ENCODE assay signal across 25 mouse cellular contexts in genomic region chr2:31505472-31505871, GRCm38 (mm10). TPM values are rescaled to one million over a fixed set of nuclear protein-coding genes. Genes with fewer than 3 reads are reported as not detected.
A peak's percentile ranks its signal among the peaks of the same experiment; 100 is the strongest.
DNase-seq lines count a peak whose midpoint lies in the region; ATAC-seq and TF ChIP-seq lines count a peak whose summit lies in the region.
"Had no signal": no experiment of that assay in that cellular context is flagged by ENCODE, and none has a peak within 500 bp of the region (broad histone marks: within the 10 kb centered on the region; RNA-seq: fewer than 3 reads in every experiment).

No protein-coding gene starts in this region.

- ATAC-seq in intestine, embryonic 14.5 days (replicated peaks; ENCODE audit: low FRiP score, low TSS enrichment, low read depth): no peak
- no peak for ATAC-seq in intestine, postnatal 0 days
- no peak for ATAC-seq in midbrain, embryonic 15.5 days (replicated peaks)
- 0 out of 2 replicates have a peak, but pooled peaks have one; percentile 17 for ATAC-seq in forebrain, embryonic 12.5 days (ENCODE audit: low FRiP score)
- peak; percentile 70 for ATAC-seq in forebrain, postnatal 0 days
- ATAC-seq: Patski had no signal

- peak overlapping the region; percentile 8; the same call in 1 of the 2 replicates for H3K4me2 ChIP-seq in intestine, embryonic 14.5 days (ENCODE audit: low read length)
- no peak overlapping the region for H3K4me2 ChIP-seq in intestine, postnatal 0 days (replicated peaks; ENCODE audit: low read depth)
- H3K4me2 ChIP-seq in midbrain, embryonic 15.5 days: no peak overlapping the region
- no peak overlapping the region for H3K4me2 ChIP-seq in forebrain, embryonic 12.5 days
- H3K4me2 ChIP-seq in forebrain, postnatal 0 days (ENCODE audit: low read depth): no peak overlapping the region
- H3K4me2 ChIP-seq: embryonic facial prominence, embryonic 15.5 days; heart, embryonic 11.5 days; hindbrain, embryonic 13.5 days; midbrain, embryonic 12.5 days had no signal

- no peaks in the 10 kb centered on the region for H3K36me3 ChIP-seq in intestine, embryonic 14.5 days (ENCODE audit: control insufficient read depth, insufficient read depth, low read length)
- peaks cover 49% of the 10 kb centered on the region for H3K36me3 ChIP-seq in intestine, postnatal 0 days (ENCODE audit: control insufficient read depth, insufficient read depth)
- H3K36me3 ChIP-seq in midbrain, embryonic 15.5 days (replicated peaks): no peaks in the 10 kb centered on the region
- H3K36me3 ChIP-seq in midbrain, embryonic 10.5 days: no peaks in the 10 kb centered on the region
- no peaks in the 10 kb centered on the region for H3K36me3 ChIP-seq in forebrain, embryonic 12.5 days (replicated peaks)
- H3K36me3 ChIP-seq in forebrain, postnatal 0 days (ENCODE audit: insufficient read depth): no peaks in the 10 kb centered on the region
- H3K36me3 ChIP-seq: embryonic facial prominence, embryonic 15.5 days; hindbrain, embryonic 13.5 days; midbrain, embryonic 12.5 days had no signal

- peaks cover 5% of the 10 kb centered on the region; the same call in 1 of the 2 replicates for H3K4me1 ChIP-seq in intestine, embryonic 14.5 days (replicated peaks; ENCODE audit: control insufficient read depth, insufficient read depth, low read length)
- H3K4me1 ChIP-seq in intestine, postnatal 0 days (replicated peaks; ENCODE audit: control insufficient read depth, insufficient read depth, low read length): no peaks in the 10 kb centered on the region; the same call in 1 of the 2 replicates
- peaks cover 16% of the 10 kb centered on the region for H3K4me1 ChIP-seq in midbrain, embryonic 15.5 days
- peaks cover 49% of the 10 kb centered on the region for H3K4me1 ChIP-seq in midbrain, embryonic 10.5 days
- peaks cover 51% of the 10 kb centered on the region for H3K4me1 ChIP-seq in forebrain, embryonic 12.5 days
- peaks cover 8% of the 10 kb centered on the region for H3K4me1 ChIP-seq in forebrain, postnatal 0 days (ENCODE audit: insufficient read depth)

- no peak overlapping the region for H3K4me3 ChIP-seq in intestine, embryonic 14.5 days (ENCODE audit: low read depth, low read length)
- H3K4me3 ChIP-seq in intestine, postnatal 0 days (ENCODE audit: low read depth, low read length): no peak overlapping the region
- H3K4me3 ChIP-seq in midbrain, embryonic 15.5 days: no peak overlapping the region
- no peak overlapping the region for H3K4me3 ChIP-seq in midbrain, embryonic 10.5 days
- no peak overlapping the region for H3K4me3 ChIP-seq in forebrain, embryonic 12.5 days (replicated peaks)
- H3K4me3 ChIP-seq in forebrain, postnatal 0 days (ENCODE audit: low read depth, low read length): no peak overlapping the region
- H3K4me3 ChIP-seq: embryonic facial prominence, embryonic 15.5 days; hindbrain, embryonic 13.5 days; layer of hippocampus, adult 2 months; left cerebral cortex, adult 2 months; midbrain, embryonic 12.5 days had no signal

- H3K9me3 ChIP-seq in intestine, embryonic 14.5 days (ENCODE audit: control insufficient read depth, low read length): no peaks in the 10 kb centered on the region
- H3K9me3 ChIP-seq in intestine, postnatal 0 days (ENCODE audit: control insufficient read depth): no peaks in the 10 kb centered on the region
- H3K9me3 ChIP-seq in midbrain, embryonic 15.5 days: no peaks in the 10 kb centered on the region
- no peaks in the 10 kb centered on the region for H3K9me3 ChIP-seq in midbrain, embryonic 10.5 days (replicated peaks)
- H3K9me3 ChIP-seq in forebrain, embryonic 12.5 days: no peaks in the 10 kb centered on the region
- no peaks in the 10 kb centered on the region for H3K9me3 ChIP-seq in forebrain, postnatal 0 days (ENCODE audit: low read length)
- H3K9me3 ChIP-seq: embryonic facial prominence, embryonic 15.5 days; hindbrain, embryonic 13.5 days; midbrain, embryonic 12.5 days had no signal

- no peak for DNase-seq in intestine, embryonic 14.5 days (ENCODE audit: low spot score)
- no peak for DNase-seq in midbrain, embryonic 10.5 days (ENCODE audit: low spot score)
- DNase-seq in forebrain, postnatal 0 days: peak; percentile 48
- no peak for DNase-seq in thymus, postnatal 0 days (ENCODE audit: low spot score)
- DNase-seq: adrenal gland, postnatal 10 days; cerebellum, adult 11-12 months; cerebellum, postnatal 10 days; gastrocnemius, postnatal 36 days; heart, adult 18-20 months; heart, postnatal 4 days; kidney, adult 18-20 months; kidney, postnatal 36 days; left cerebral cortex, postnatal 4 days; lung, adult 2 months had no signal

- TF ChIP-seq CTCF in intestine, postnatal 0 days (IDR thresholded peaks at IDR 0.05; ENCODE audit: low read depth): no peak
- TF ChIP-seq CTCF in forebrain, postnatal 0 days (IDR thresholded peaks at IDR 0.05; ENCODE audit: low read depth): no peak

- no peak overlapping the region for H3K9ac ChIP-seq in intestine, embryonic 14.5 days (ENCODE audit: low read length)
- no peak overlapping the region for H3K9ac ChIP-seq in intestine, postnatal 0 days (ENCODE audit: low read depth, low read length)
- no peak overlapping the region for H3K9ac ChIP-seq in midbrain, embryonic 15.5 days
- no peak overlapping the region for H3K9ac ChIP-seq in forebrain, embryonic 12.5 days
- no peak overlapping the region for H3K9ac ChIP-seq in forebrain, postnatal 0 days
- H3K9ac ChIP-seq: embryonic facial prominence, embryonic 15.5 days; hindbrain, embryonic 13.5 days; liver, embryonic 14.5 days; midbrain, embryonic 12.5 days had no signal

- no peak overlapping the region for H3K27ac ChIP-seq in intestine, embryonic 14.5 days (ENCODE audit: low read depth)
- H3K27ac ChIP-seq in intestine, postnatal 0 days (ENCODE audit: low read depth, low read length): no peak overlapping the region
- 0 out of 2 replicates have a peak overlapping the region, but pooled peaks have one; percentile 5 for H3K27ac ChIP-seq in midbrain, embryonic 15.5 days
- no peak overlapping the region for H3K27ac ChIP-seq in midbrain, embryonic 10.5 days (replicated peaks)
- 0 out of 2 replicates have a peak overlapping the region, but pooled peaks have one; percentile 9 for H3K27ac ChIP-seq in forebrain, embryonic 12.5 days
- no peak overlapping the region for H3K27ac ChIP-seq in forebrain, postnatal 0 days (ENCODE audit: low read depth, low read length)
- H3K27ac ChIP-seq: embryonic facial prominence, embryonic 15.5 days; hindbrain, embryonic 13.5 days; layer of hippocampus, adult 2 months; left cerebral cortex, adult 2 months; liver, embryonic 14.5 days; midbrain, embryonic 12.5 days had no signal

- 49% methylated on average over 11 of the region's 11 CpGs for WGBS in intestine, embryonic 14.5 days
- WGBS in intestine, postnatal 0 days: 68% methylated on average over 11 of the region's 11 CpGs
- WGBS in midbrain, embryonic 15.5 days: 28% methylated on average over 11 of the region's 11 CpGs
- 68% methylated on average over 11 of the region's 11 CpGs for WGBS in midbrain, embryonic 10.5 days
- WGBS in forebrain, embryonic 12.5 days: 44% methylated on average over 11 of the region's 11 CpGs
- 17% methylated on average over 11 of the region's 11 CpGs for WGBS in forebrain, postnatal 0 days

- no peaks in the 10 kb centered on the region for H3K27me3 ChIP-seq in intestine, embryonic 14.5 days (replicated peaks; ENCODE audit: control insufficient read depth, insufficient read depth, low read length)
- no peaks in the 10 kb centered on the region for H3K27me3 ChIP-seq in intestine, postnatal 0 days (replicated peaks; ENCODE audit: control insufficient read depth, insufficient read depth, low read length)
- H3K27me3 ChIP-seq in midbrain, embryonic 15.5 days (replicated peaks): peaks cover 42% of the 10 kb centered on the region
- peaks cover 99% of the 10 kb centered on the region for H3K27me3 ChIP-seq in midbrain, embryonic 10.5 days (ENCODE audit: low read depth, poor library complexity, severe bottlenecking)
- peaks cover 95% of the 10 kb centered on the region for H3K27me3 ChIP-seq in forebrain, embryonic 12.5 days
- peaks cover 19% of the 10 kb centered on the region for H3K27me3 ChIP-seq in forebrain, postnatal 0 days (ENCODE audit: insufficient read depth, low read length)
- H3K27me3 ChIP-seq: embryonic facial prominence, embryonic 15.5 days had no signal

RNA-seq across cellular contexts. Expression of gene Ass1, which starts 35.5 kb away (rescaled TPM):
- 64.6 and 72.8 TPM in 2 replicates for polyA plus RNA-seq in intestine, embryonic 14.5 days (2014; fragmentation: Nextera tagmentation; extraction: Ambion mirVana)
- polyA plus RNA-seq in intestine, postnatal 0 days (2015; fragmentation: Nextera tagmentation; extraction: Ambion mirVana): 492 and 545 TPM in 2 replicates
- polyA plus RNA-seq in midbrain, embryonic 15.5 days (2015; fragmentation: Nextera tagmentation; extraction: Ambion mirVana): 7.6 and 9.4 TPM in 2 replicates
- polyA plus RNA-seq in midbrain, embryonic 10.5 days (2016; fragmentation: Nextera tagmentation; extraction: Ambion mirVana): 11.4 and 13.3 TPM in 2 replicates
- 4.0 and 4.9 TPM in 2 replicates for polyA plus RNA-seq in forebrain, embryonic 12.5 days (2016; fragmentation: Nextera tagmentation; extraction: Ambion mirVana)
- total RNA-seq in forebrain, postnatal 0 days (2014; rRNA removed): 16.2 and 18.0 TPM in 2 replicates
- 11.8 and 17.9 TPM in 2 replicates for polyA plus RNA-seq in forebrain, postnatal 0 days (2015; fragmentation: Nextera tagmentation; extraction: Ambion mirVana)
- 23.9 and 24.1 TPM in 2 replicates for polyA plus RNA-seq in thymus, postnatal 0 days (2015; fragmentation: Nextera tagmentation; extraction: Ambion mirVana)

Comparison
In these comparisons a context has a peak if more than half of its experiments do, and no peak if none do; other contexts are left out.
1. H3K27ac ChIP-seq: peak in midbrain, embryonic 15.5 days (single experiment) and forebrain, embryonic 12.5 days (single experiment); none in intestine, embryonic 14.5 days (single experiment), intestine, postnatal 0 days (single experiment), midbrain, embryonic 10.5 days (single experiment) and forebrain, postnatal 0 days (single experiment).
2. ATAC-seq: peak in forebrain, embryonic 12.5 days (single experiment) and forebrain, postnatal 0 days (single experiment); none in intestine, embryonic 14.5 days (single experiment), intestine, postnatal 0 days (single experiment) and midbrain, embryonic 15.5 days (single experiment).